Mouse (Mus musculus): ENCODE measurements around the gene Samd1. TPM values are rescaled to one million over a fixed set of nuclear protein-coding genes. Genes with fewer than 3 reads are reported as not detected.

Gene Samd1
- polyA plus RNA-seq, 1 experiment = 37.0 TPM

- WGBS = under 1% methylated on average over 80 of the region's 94 CpGs
- DNase-seq = peak; percentile 93
- peak; percentile 50; the same call in 1 of the 2 replicates for TF ChIP-seq POLR2A (IDR thresholded peaks at IDR 0.05; ENCODE audit: borderline replicate concordance, extremely low read depth, low read depth, low read length)
- TF ChIP-seq CTCF (IDR thresholded peaks at IDR 0.05; ENCODE audit: insufficient read depth, low read length) = no peak
- H3K4me3 ChIP-seq (replicated peaks; ENCODE audit: extremely low read depth, low read depth, low read length) = peak within 1 kb of the TSS; percentile 93
- peaks cover 14% of the 10 kb centered on the region for H3K4me1 ChIP-seq (ENCODE audit: control insufficient read depth, insufficient read depth, low read length)
Measured at GRCm38 (mm10) chr8:83972150-83973120, 25.0 kb upstream of the Samd1 start, which contains the start of gene Prkaca. TSS of gene Prkaca (plus strand) at chr8:83972993.

- H3K4me3 ChIP-seq (replicated peaks; ENCODE audit: extremely low read depth, low read depth, low read length) = peak overlapping the region; percentile 93
- TF ChIP-seq CTCF (IDR thresholded peaks at IDR 0.05; ENCODE audit: insufficient read depth, low read length) (no peak), POLR2A (IDR thresholded peaks at IDR 0.05; ENCODE audit: borderline replicate concordance, extremely low read depth, low read depth, low read length) (no peak)
- peak; percentile 35 for DNase-seq
- H3K4me1 ChIP-seq (ENCODE audit: control insufficient read depth, insufficient read depth, low read length) = peaks cover 18% of the 10 kb centered on the region
- WGBS = 3% methylated on average over 37 of the region's 37 CpGs
Measured at GRCm38 (mm10) chr8:83973161-83974031, 24.1 kb upstream of the Samd1 start.

GRCm38 (mm10) chr8:83974521-83974920 lies 23.0 kb upstream of the Samd1 start:
- 64% methylated on average over 4 of the region's 4 CpGs for WGBS
- DNase-seq = peak; percentile 51
- H3K4me3 ChIP-seq (replicated peaks; ENCODE audit: extremely low read depth, low read depth, low read length) = no peak overlapping the region

GRCm38 (mm10) chr8:83976101-83976630 lies 21.3 kb upstream of the Samd1 start:
- Histone ChIP-seq H3K4me3 (replicated peaks; ENCODE audit: extremely low read depth, low read depth, low read length) (no peak overlapping the region), H3K4me1 (ENCODE audit: control insufficient read depth, insufficient read depth, low read length) (peaks cover 18% of the 10 kb centered on the region)
- no peak for TF ChIP-seq POLR2A (IDR thresholded peaks at IDR 0.05; ENCODE audit: borderline replicate concordance, extremely low read depth, low read depth, low read length)
- TF ChIP-seq CTCF (IDR thresholded peaks at IDR 0.05; ENCODE audit: insufficient read depth, low read length) = peak; percentile 72
- WGBS = 71% methylated on average over 4 of the region's 4 CpGs
- DNase-seq = peak; percentile 45

More at GRCm38 (mm10) chr8:83974521-83974920, 23.0 kb upstream of the Samd1 start:
- peaks cover 18% of the 10 kb centered on the region for H3K4me1 ChIP-seq (ENCODE audit: control insufficient read depth, insufficient read depth, low read length)
- TF ChIP-seq CTCF (IDR thresholded peaks at IDR 0.05; ENCODE audit: insufficient read depth, low read length) = no peak
- TF ChIP-seq POLR2A (IDR thresholded peaks at IDR 0.05; ENCODE audit: borderline replicate concordance, extremely low read depth, low read depth, low read length) = no peak

- peaks cover 18% of the 10 kb centered on the region for H3K4me1 ChIP-seq (ENCODE audit: control insufficient read depth, insufficient read depth, low read length)
- DNase-seq = no peak
- TF ChIP-seq POLR2A (IDR thresholded peaks at IDR 0.05; ENCODE audit: borderline replicate concordance, extremely low read depth, low read depth, low read length) (no peak), CTCF (IDR thresholded peaks at IDR 0.05; ENCODE audit: insufficient read depth, low read length) (no peak)
- H3K4me3 ChIP-seq (replicated peaks; ENCODE audit: extremely low read depth, low read depth, low read length) = no peak overlapping the region
- 72% methylated on average over 5 of the region's 5 CpGs for WGBS
Measured at GRCm38 (mm10) chr8:83976779-83977350, 20.6 kb upstream of the Samd1 start.

- 21% methylated on average over 6 of the region's 6 CpGs for WGBS
- TF ChIP-seq POLR2A (IDR thresholded peaks at IDR 0.05; ENCODE audit: borderline replicate concordance, extremely low read depth, low read depth, low read length) = no peak
- TF ChIP-seq CTCF (IDR thresholded peaks at IDR 0.05; ENCODE audit: insufficient read depth, low read length) = no peak
- H3K4me3 ChIP-seq (replicated peaks; ENCODE audit: extremely low read depth, low read depth, low read length) = no peak overlapping the region
- DNase-seq = no peak
- peaks cover 18% of the 10 kb centered on the region for H3K4me1 ChIP-seq (ENCODE audit: control insufficient read depth, insufficient read depth, low read length)
Measured at GRCm38 (mm10) chr8:83977646-83978045, 19.8 kb upstream of the Samd1 start.

- 64% methylated on average over 9 of the region's 9 CpGs for WGBS
- TF ChIP-seq CTCF (IDR thresholded peaks at IDR 0.05; ENCODE audit: insufficient read depth, low read length) (no peak), POLR2A (IDR thresholded peaks at IDR 0.05; ENCODE audit: borderline replicate concordance, extremely low read depth, low read depth, low read length) (no peak)
- no peak for DNase-seq
- H3K4me3 ChIP-seq (replicated peaks; ENCODE audit: extremely low read depth, low read depth, low read length) = no peak overlapping the region
- H3K4me1 ChIP-seq (ENCODE audit: control insufficient read depth, insufficient read depth, low read length) = peaks cover 18% of the 10 kb centered on the region
Measured at GRCm38 (mm10) chr8:83978200-83978599, 19.3 kb upstream of the Samd1 start.

- Histone ChIP-seq H3K4me3 (replicated peaks; ENCODE audit: extremely low read depth, low read depth, low read length) (no peak overlapping the region), H3K4me1 (ENCODE audit: control insufficient read depth, insufficient read depth, low read length) (peaks cover 11% of the 10 kb centered on the region)
- no peak for DNase-seq
- WGBS = 96% methylated on average over 1 of the region's 1 CpGs
- TF ChIP-seq POLR2A (IDR thresholded peaks at IDR 0.05; ENCODE audit: borderline replicate concordance, extremely low read depth, low read depth, low read length) (no peak), CTCF (IDR thresholded peaks at IDR 0.05; ENCODE audit: insufficient read depth, low read length) (no peak)
Measured at GRCm38 (mm10) chr8:83980250-83980649, 17.2 kb upstream of the Samd1 start.

Data from lung, adult 2 months (tissue).